Mouse (Mus musculus): ENCODE data around the gene Chpf. TPM values are rescaled to one million over a fixed set of nuclear protein-coding genes. Genes with fewer than 3 reads are reported as not detected.

Chpf gene
- polyA plus RNA-seq, 1 experiment from 2014 or later, result 29.5 TPM

Other genes with a start within 250 kb of the Chpf start
- not detected in 2 replicates for gene A630095N17Rik, start 247.2 kb downstream of the Chpf start, polyA plus RNA-seq (2015; fragmentation: Nextera tagmentation; extraction: Ambion mirVana)
- 30.8 and 33.3 TPM in 2 replicates for gene Dnajb2, start 242.9 kb downstream of the Chpf start, polyA plus RNA-seq (2015; fragmentation: Nextera tagmentation; extraction: Ambion mirVana)
- 0.39 and 0.72 TPM in 2 replicates for gene Ptprn, start 214.8 kb downstream of the Chpf start, polyA plus RNA-seq (2015; fragmentation: Nextera tagmentation; extraction: Ambion mirVana)
- 0.91 and 1.4 TPM in 2 replicates for gene Resp18, start 200.9 kb downstream of the Chpf start, polyA plus RNA-seq (2015; fragmentation: Nextera tagmentation; extraction: Ambion mirVana)
- 121 and 124 TPM in 2 replicates for gene Dnpep, start 161.3 kb downstream of the Chpf start, polyA plus RNA-seq (2015; fragmentation: Nextera tagmentation; extraction: Ambion mirVana)
- gene Des, start 119.0 kb downstream of the Chpf start, polyA plus RNA-seq (2015; fragmentation: Nextera tagmentation; extraction: Ambion mirVana), result 57.1 and 59.5 TPM in 2 replicates
- 41.6 and 42.8 TPM in 2 replicates for gene Speg, start 104.0 kb downstream of the Chpf start, polyA plus RNA-seq (2015; fragmentation: Nextera tagmentation; extraction: Ambion mirVana)
- gene Gmppa, start 43.4 kb downstream of the Chpf start, polyA plus RNA-seq (2015; fragmentation: Nextera tagmentation; extraction: Ambion mirVana), result 80.3 and 88.5 TPM in 2 replicates
- 0.26 and 0.30 TPM in 2 replicates for gene Asic4, start 28.9 kb downstream of the Chpf start, polyA plus RNA-seq (2015; fragmentation: Nextera tagmentation; extraction: Ambion mirVana)
- gene Tmem198, start 225 bp upstream of the Chpf start, polyA plus RNA-seq (2015; fragmentation: Nextera tagmentation; extraction: Ambion mirVana), result 0.65 and 0.82 TPM in 2 replicates
- 74.0 and 77.9 TPM in 2 replicates for gene Obsl1, start 27.1 kb upstream of the Chpf start, polyA plus RNA-seq (2015; fragmentation: Nextera tagmentation; extraction: Ambion mirVana)
- 3.6 and 4.6 TPM in 2 replicates for gene Inha, start 27.8 kb upstream of the Chpf start, polyA plus RNA-seq (2015; fragmentation: Nextera tagmentation; extraction: Ambion mirVana)
- gene Stk11ip, start 42.2 kb upstream of the Chpf start, polyA plus RNA-seq (2015; fragmentation: Nextera tagmentation; extraction: Ambion mirVana), result 20.7 and 20.8 TPM in 2 replicates
- 11.3 and 13.2 TPM in 2 replicates for gene Slc4a3, start 67.0 kb upstream of the Chpf start, polyA plus RNA-seq (2015; fragmentation: Nextera tagmentation; extraction: Ambion mirVana)

All from lung, embryonic 15.5 days (tissue).